Mouse (Mus musculus) cerebellum, adult 2 months (tissue): Measurements from ENCODE around the gene Anpep. TPM values are rescaled to one million over a fixed set of nuclear protein-coding genes. Genes with fewer than 3 reads are reported as not detected.

Experiments used
- DNase-seq, 2 experiments: peaks; one replicate each; pipeline ENCODE4 v3.0.0; 2021
- H3K27ac ChIP-seq: fragments of 200-500 bp; 2 replicates; pipeline ENCODE4 v1.5.1; 2012; ENCODE audit warnings: low read length, control low read depth, inconsistent platforms; ENCODE audit not compliant: insufficient read depth
- H3K27me3 ChIP-seq: fragments of 200-500 bp; 2 replicates; pipeline ENCODE4 v1.6.1; 2012; ENCODE audit warnings: inconsistent platforms, mild to moderate bottlenecking, low read length, moderate library complexity; ENCODE audit not compliant: control insufficient read depth, insufficient read depth
- H3K4me1 ChIP-seq: fragments of 200-500 bp; 2 replicates; pipeline ENCODE4 v1.6.1; 2011; ENCODE audit warnings: low read length; ENCODE audit not compliant: control insufficient read depth, insufficient read depth
- H3K4me3 ChIP-seq: fragments of 200-500 bp; replicated peaks from 2 replicates; pipeline ENCODE3; 2011; ENCODE audit warnings: mild to moderate bottlenecking, low read depth, low read length, control low read depth; ENCODE audit not compliant: insufficient read depth
- CTCF ChIP-seq: fragments of 200-500 bp; IDR thresholded peaks from 2 replicates; pipeline ENCODE4 v1.5.1; 2011; ENCODE audit warnings: low read depth, mild to moderate bottlenecking, control low read depth, low read length, moderate library complexity, borderline replicate concordance; ENCODE audit not compliant: insufficient read depth
- POLR2A ChIP-seq: fragments of 200-500 bp; IDR thresholded peaks from 2 replicates; pipeline ENCODE4 v1.6.1; 2011; ENCODE audit warnings: low read length, control low read depth, borderline replicate concordance; ENCODE audit not compliant: insufficient read depth
- WGBS: fragments of 180-500 bp; shearing (Covaris S2); methylation state at CpG from one replicate; pipeline ENCODE4 v1.1.7; 2018; 5-methylcytosine and 5-hydroxymethylcytosine counted together
- polyA plus RNA-seq: library from polyadenylated mRNA; depleted of rRNA; stranded (reverse); fragments of >200 nt; gene quantifications from 2 replicates; pipeline ENCODE4 v1.2.3, GENCODE M21; 2012; rRNA removed

The Anpep gene
- polyA plus RNA-seq = 3.0 and 3.3 TPM in 2 replicates

DNA sequence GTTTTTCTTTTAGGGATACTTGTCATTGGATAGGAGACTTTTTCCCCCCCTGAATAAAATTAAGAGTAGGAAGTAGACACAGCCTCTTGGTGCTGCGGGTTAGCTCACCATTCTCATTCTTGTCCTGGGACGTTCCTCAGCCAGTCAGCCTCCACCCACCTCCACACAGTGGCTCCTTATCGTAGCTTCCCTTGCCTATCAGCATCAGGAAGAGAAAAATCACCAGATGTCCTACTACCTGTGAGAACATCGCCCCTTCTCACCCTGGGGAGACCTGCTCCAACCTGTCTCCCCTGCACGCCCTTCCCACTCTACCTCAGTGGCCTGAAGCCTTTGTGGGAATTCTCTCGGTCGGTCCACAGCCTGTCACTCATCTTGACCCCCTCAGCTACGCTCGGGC is at the start of gene Anpep:
Gene Anpep, minus strand, starts transcription at position 249 of the 400 bp plus-strand sequence.
- no peak for DNase-seq
- 77% methylated on average over 9 of the region's 9 CpGs for WGBS

GRCm38 (mm10) chr7:79907356-79907755 is 46.5 kb upstream of the Anpep start:
- no peak overlapping the region for H3K4me3 ChIP-seq
- no peak overlapping the region for H3K27ac ChIP-seq
- DNase-seq = no peak
- H3K27me3 ChIP-seq = no peaks in the 10 kb centered on the region
- 36% methylated on average over 2 of the region's 2 CpGs for WGBS
- TF ChIP-seq POLR2A (no peak), CTCF (no peak)
- H3K4me1 ChIP-seq = no peaks in the 10 kb centered on the region

More for the DNA sequence above, at the start of gene Anpep:
- no peak within 1 kb of the TSS for H3K4me3 ChIP-seq
- no peaks in the 10 kb centered on the region for H3K4me1 ChIP-seq
- TF ChIP-seq CTCF (no peak), POLR2A (no peak)
- H3K27me3 ChIP-seq = no peaks in the 10 kb centered on the region
- H3K27ac ChIP-seq = no peak within 1 kb of the TSS

GRCm38 (mm10) chr7:79906914-79907313 is 46.1 kb upstream of the Anpep start:
- Histone ChIP-seq H3K27ac (no peak overlapping the region), H3K4me1 (no peaks in the 10 kb centered on the region), H3K27me3 (no peaks in the 10 kb centered on the region), H3K4me3 (no peak overlapping the region)
- WGBS = 95% methylated on average over 3 of the region's 3 CpGs
- TF ChIP-seq CTCF (no peak), POLR2A (no peak)
- DNase-seq = no peak

GRCm38 (mm10) chr7:79905193-79905592 is 44.3 kb upstream of the Anpep start:
- Histone ChIP-seq H3K4me1 (no peaks in the 10 kb centered on the region), H3K4me3 (no peak overlapping the region), H3K27ac (no peak overlapping the region), H3K27me3 (no peaks in the 10 kb centered on the region)
- TF ChIP-seq POLR2A (no peak), CTCF (no peak)
- WGBS = 93% methylated on average over 4 of the region's 4 CpGs
- no peak for DNase-seq

DNA sequence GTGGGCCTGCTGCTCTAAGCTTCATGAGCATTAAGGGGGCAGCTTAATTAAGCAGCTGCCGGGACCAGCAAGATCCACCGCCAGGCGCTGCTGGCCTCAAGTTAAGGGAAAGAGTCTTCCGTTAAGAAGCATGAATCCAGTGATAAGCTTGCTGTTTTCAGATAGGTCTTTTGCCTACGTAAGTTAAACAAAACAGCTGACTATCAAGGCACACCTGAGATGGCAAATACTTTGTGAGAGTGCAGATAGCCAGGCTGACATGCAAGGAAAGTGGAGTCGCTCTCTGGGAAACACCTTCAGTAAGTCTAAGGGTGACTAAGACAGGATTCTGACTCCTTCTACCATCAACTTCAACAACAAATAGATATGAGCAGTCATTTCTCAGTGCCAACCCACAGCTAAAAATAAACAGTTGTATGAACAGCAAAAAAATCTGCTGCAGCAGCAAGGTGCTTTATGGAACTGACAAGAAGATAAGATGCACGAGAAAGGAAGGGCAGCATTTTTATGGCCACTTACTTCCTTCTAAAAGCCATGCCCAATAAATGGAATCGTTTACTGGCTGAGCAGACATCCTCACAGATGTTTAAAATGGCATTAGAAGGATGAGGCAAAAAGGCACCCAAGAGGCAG is 42.4 kb upstream of the Anpep start:
- no peak for TF ChIP-seq POLR2A
- no peak for TF ChIP-seq CTCF

GRCm38 (mm10) chr7:79900753-79901152 is 39.9 kb upstream of the Anpep start:
- H3K4me3 ChIP-seq = no peak overlapping the region
- no peaks in the 10 kb centered on the region for H3K27me3 ChIP-seq
- no peak for TF ChIP-seq POLR2A
- TF ChIP-seq CTCF = no peak
- H3K4me1 ChIP-seq = no peaks in the 10 kb centered on the region
- DNase-seq = no peak
- no peak overlapping the region for H3K27ac ChIP-seq
- WGBS = 89% methylated on average over 6 of the region's 6 CpGs

More for the DNA sequence above, 42.4 kb upstream of the Anpep start:
- DNase-seq = no peak
- Histone ChIP-seq H3K27ac (no peak overlapping the region), H3K27me3 (no peaks in the 10 kb centered on the region), H3K4me1 (no peaks in the 10 kb centered on the region), H3K4me3 (no peak overlapping the region)
- 90% methylated on average over 8 of the region's 8 CpGs for WGBS

- Histone ChIP-seq H3K4me1 (no peaks in the 10 kb centered on the region), H3K27me3 (no peaks in the 10 kb centered on the region), H3K4me3 (no peak overlapping the region), H3K27ac (no peak overlapping the region)
- no peak for DNase-seq
- whole genome bisulfite sequencing = 74% methylated on average over 3 of the region's 3 CpGs
- TF ChIP-seq POLR2A (no peak), CTCF (no peak)
Observed at GRCm38 (mm10) chr7:79895225-79895624, 34.4 kb upstream of the Anpep start.

GRCm38 (mm10) chr7:79894790-79895189 is 33.9 kb upstream of the Anpep start:
- no peaks in the 10 kb centered on the region for H3K27me3 ChIP-seq

More at GRCm38 (mm10) chr7:79894790-79895189, 33.9 kb upstream of the Anpep start:
- DNase-seq = no peak
- no peak overlapping the region for H3K27ac ChIP-seq
- WGBS = 91% methylated on average over 1 of the region's 1 CpGs
- TF ChIP-seq CTCF = no peak
- no peak for TF ChIP-seq POLR2A
- no peak overlapping the region for H3K4me3 ChIP-seq
- no peaks in the 10 kb centered on the region for H3K4me1 ChIP-seq
